Mouse (Mus musculus) liver, postnatal 0 days (tissue): Measurements from ENCODE around the gene Sv2a.

ENCODE experiments used
- CTCF ChIP-seq: sonication (generic); IDR thresholded peaks from 2 replicates; pipeline ENCODE4 v1.5.1; 2016; ENCODE audit warnings: antibody characterized with exemption, low read depth
- EP300 ChIP-seq: IDR thresholded peaks from 2 replicates; pipeline ENCODE4 v1.6.1; 2016; ENCODE audit warnings: antibody characterized with exemption, low read depth, mild to moderate bottlenecking

DNA sequence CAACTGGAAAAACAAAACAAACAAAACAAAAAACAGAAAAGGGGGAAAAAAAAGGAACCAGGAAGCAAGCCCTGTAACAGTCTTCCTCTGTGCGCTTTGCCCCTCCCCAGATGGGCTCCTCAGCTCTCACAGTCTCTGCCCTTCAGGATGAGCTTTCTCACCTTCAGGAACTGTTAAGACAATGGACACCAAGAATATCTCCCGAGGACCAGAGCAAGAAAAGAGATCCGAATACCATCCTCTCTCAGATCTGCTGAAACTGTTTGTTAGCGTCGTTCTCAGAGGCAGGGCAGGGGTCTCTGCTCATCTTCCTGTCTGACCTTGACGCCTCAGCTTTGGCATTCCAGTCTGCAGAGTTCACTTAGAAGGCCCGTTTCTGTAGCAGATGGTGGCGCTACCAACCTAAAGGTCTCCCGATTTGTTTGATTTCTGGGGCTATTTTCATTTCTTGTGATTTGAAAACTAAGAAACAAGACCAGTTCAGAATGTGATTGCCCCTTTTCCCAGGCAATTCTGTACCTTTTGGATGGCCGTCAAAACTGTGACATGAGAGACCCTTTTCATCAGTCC lies 9.9 kb upstream of the Sv2a start:
- TF ChIP-seq CTCF = no peak
- no peak for TF ChIP-seq EP300
